Mouse (Mus musculus): ENCODE data around the gene Mbtd1.

DNA sequence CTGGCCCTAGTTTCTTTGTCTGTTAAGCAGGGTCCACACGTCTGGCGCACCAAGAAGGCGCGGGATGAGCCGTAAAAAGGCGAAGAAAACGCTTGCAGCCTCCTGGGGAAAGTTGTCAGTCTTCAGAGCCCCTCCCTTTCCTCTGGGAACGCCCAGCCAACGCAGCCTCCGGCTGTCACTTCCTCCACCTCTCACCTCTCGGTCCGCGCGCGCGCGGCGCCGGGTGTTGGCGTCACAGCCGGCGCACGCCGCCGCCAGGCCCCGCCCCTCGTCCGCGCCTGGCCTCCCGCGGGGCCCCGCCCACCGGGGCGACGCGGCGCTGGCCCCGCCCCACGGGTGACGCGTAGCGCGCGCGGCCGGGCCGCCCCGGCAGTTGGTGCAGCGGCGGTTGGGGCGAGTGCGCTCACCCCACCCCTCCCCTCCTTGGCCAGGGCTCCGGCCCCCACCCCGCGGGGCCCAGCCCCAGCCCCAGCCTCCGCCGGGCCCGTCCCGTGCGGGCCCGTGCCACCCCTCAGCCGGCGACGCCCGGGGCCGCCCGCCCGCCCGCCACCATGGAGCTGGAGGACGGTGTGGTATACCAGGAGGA is 110.2 kb downstream of the Mbtd1 start, which contains the start of gene Spag9:
- TF ChIP-seq CTCF (IDR thresholded peaks at IDR 0.05; ENCODE audit: extremely low read depth, insufficient read depth, insufficient read length, insufficient replicate concordance) (no peak), POLR2A (IDR thresholded peaks at IDR 0.05; ENCODE audit: low read depth, low read length) (peak; percentile 90)

All from spleen, adult 2 months (tissue).